Mouse (Mus musculus): ENCODE measurements at regions not wholly inside any gene's neighbourhood (a gene's known extent, or its start where the extent isn't known, plus 50 kb on each side); places are given as distances from the start of the nearest gene placed in this dataset.

- TF ChIP-seq CTCF (IDR thresholded peaks at IDR 0.05; ENCODE audit: low read depth) (no peak), EP300 (optimal IDR thresholded peaks at IDR 0.05) (no peak)
These were observed 352.5 kb downstream of the Nuak1 start for GRCm38 (mm10) chr10:84087929-84088328.
